Mouse (Mus musculus) heart, postnatal 0 days (tissue): Measurements from ENCODE around the gene Ric8b. TPM values are rescaled to one million over a fixed set of nuclear protein-coding genes. Genes with fewer than 3 reads are reported as not detected.

Experiments used
- ATAC-seq: fragments of 200-750 bp; cut with Nextera tagmentation; 2 replicates; pipeline ENCODE4 v1.8.0; 2017; ENCODE audit warnings: low read depth, moderate number of reproducible peaks, moderate library complexity; ENCODE audit not compliant: insufficient read depth
- DNase-seq: peaks from one replicate; pipeline ENCODE4 v3.0.0-alpha.2; 2016; ENCODE audit warnings: low spot score
- H3K27ac ChIP-seq: fragments of 300-500 bp; sonication (generic); 2 replicates; pipeline ENCODE4 v1.5.1; 2014; ENCODE audit warnings: low read depth, mild to moderate bottlenecking
- H3K27me3 ChIP-seq: fragments of 300-500 bp; sonication (generic); 2 replicates; pipeline ENCODE4 v1.6.1; 2014; ENCODE audit warnings: low read length, mixed read lengths; ENCODE audit not compliant: control insufficient read depth, insufficient read depth
- H3K36me3 ChIP-seq: fragments of 300-500 bp; sonication (generic); replicated peaks from 2 replicates; pipeline ENCODE4 v1.6.1; 2014; ENCODE audit warnings: low read length, mixed read lengths; ENCODE audit not compliant: control insufficient read depth, insufficient read depth
- H3K4me1 ChIP-seq: fragments of 300-500 bp; sonication (generic); 2 replicates; pipeline ENCODE4 v1.6.1; 2014; ENCODE audit warnings: antibody characterized with exemption; ENCODE audit not compliant: control insufficient read depth, insufficient read depth
- H3K4me2 ChIP-seq: fragments of 300-500 bp; sonication (generic); 2 replicates; pipeline ENCODE4 v1.6.1; 2014; ENCODE audit warnings: low read depth, mild to moderate bottlenecking, low read length, moderate library complexity
- H3K4me3 ChIP-seq: fragments of 300-500 bp; sonication (generic); 2 replicates; pipeline ENCODE4 v1.5.1; 2014; ENCODE audit warnings: low read depth, low read length
- H3K9ac ChIP-seq: fragments of 300-500 bp; sonication (generic); replicated peaks from 2 replicates; pipeline ENCODE4 v1.6.1; 2014; ENCODE audit warnings: low read depth, low read length, mixed read lengths
- H3K9me3 ChIP-seq: fragments of 300-500 bp; sonication (generic); replicated peaks from 2 replicates; pipeline ENCODE4 v1.6.1; 2016; ENCODE audit warnings: low read length; ENCODE audit not compliant: control insufficient read depth
- CTCF ChIP-seq: IDR thresholded peaks from 2 replicates; pipeline ENCODE4 v1.5.1; 2016; ENCODE audit warnings: antibody characterized with exemption, control low read depth, low read depth
- EP300 ChIP-seq: IDR thresholded peaks from 2 replicates; pipeline ENCODE4 v1.6.1; 2016; ENCODE audit warnings: antibody characterized with exemption, low read depth
- WGBS: fragments of 180-500 bp; shearing (Covaris S2); extraction: QIAGEN DNeasy Blood & Tissue Kit; methylation state at CpG from one replicate; pipeline ENCODE4 v1.1.7; 2014; 5-methylcytosine and 5-hydroxymethylcytosine counted together
- polyA plus RNA-seq: library from polyadenylated mRNA; unstranded; fragments of >200 nt; fragmentation: Nextera tagmentation; extraction: Ambion mirVana; gene quantifications from 2 replicates; pipeline ENCODE4 v1.2.1, GENCODE M21; 2015
- total RNA-seq: library from RNA; depleted of rRNA; stranded (reverse); fragments of >200 nt; gene quantifications from 2 replicates; pipeline ENCODE4 v1.2.3, GENCODE M21; 2014; ENCODE audit warnings: low replicate concordance

Ric8b gene
- total and polyA plus RNA-seq, 2 experiments from 2014 or later = 10.5 to 22.7 TPM

- Histone ChIP-seq H3K4me2 (peak overlapping the region; percentile 45), H3K36me3 (peaks cover 27% of the 10 kb centered on the region), H3K4me1 (peaks cover 26% of the 10 kb centered on the region), H3K9me3 (no peaks in the 10 kb centered on the region), H3K27ac (peak overlapping the region; percentile 95), H3K27me3 (no peaks in the 10 kb centered on the region), H3K4me3 (no peak overlapping the region), H3K9ac (no peak overlapping the region)
- TF ChIP-seq CTCF (no peak), EP300 (no peak)
- WGBS = 20% methylated on average over 6 of the region's 6 CpGs
- ATAC-seq (peak; percentile 65), DNase-seq (peak; percentile 55)
Observed at GRCm38 (mm10) chr10:84967645-84968044, 50.2 kb downstream of the Ric8b start.

DNA sequence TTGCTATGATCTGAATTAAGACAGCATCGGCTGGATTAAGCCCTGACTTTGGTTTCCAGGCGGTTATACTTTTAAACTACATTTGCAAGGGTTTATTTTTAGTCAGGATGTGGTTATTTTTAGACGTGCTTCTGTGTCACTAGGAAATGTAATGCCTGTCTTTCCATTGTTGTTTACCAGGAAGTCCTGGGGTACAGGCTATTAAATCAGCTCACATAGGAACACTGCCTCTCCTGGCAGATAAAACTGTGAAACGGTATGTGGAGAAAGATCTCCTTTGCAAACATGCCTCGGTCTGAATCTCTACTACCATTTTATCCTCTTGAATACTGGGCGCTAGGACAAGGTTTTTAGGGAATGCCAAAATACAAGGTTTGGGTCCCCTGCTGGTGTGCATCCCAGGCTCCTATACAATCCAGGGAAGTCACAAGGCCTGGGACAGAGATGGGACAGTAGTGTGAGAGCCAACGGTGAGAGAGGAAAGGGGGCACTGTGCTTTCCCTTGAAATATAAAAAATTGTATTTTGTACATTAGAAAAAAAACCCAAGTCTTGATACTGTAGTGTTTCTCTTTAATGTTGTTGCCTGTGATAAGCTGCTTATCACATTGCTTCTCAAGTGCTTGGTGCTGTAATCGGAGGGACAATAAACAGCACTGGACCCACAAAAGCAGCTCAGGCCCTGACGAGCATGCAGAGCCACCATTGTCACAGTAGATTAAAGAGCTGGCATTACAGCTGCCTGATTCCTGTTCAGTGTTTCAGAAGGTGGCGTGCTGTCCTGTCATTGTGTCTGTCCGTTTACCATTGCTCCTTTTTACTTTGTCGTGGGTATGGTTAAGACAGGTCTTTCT lies 51.7 kb downstream of the Ric8b start:
- no peaks in the 10 kb centered on the region for H3K27me3 ChIP-seq
- no peak overlapping the region; the same call in 1 of the 2 replicates for H3K4me3 ChIP-seq
- no peaks in the 10 kb centered on the region for H3K9me3 ChIP-seq
- peak; percentile 15; the same call in 1 of the 2 replicates for TF ChIP-seq CTCF
- peak; percentile 32; the same call in 1 of the 2 replicates for TF ChIP-seq EP300
- ATAC-seq = peak; percentile 80
- no peak overlapping the region for H3K9ac ChIP-seq
- 15% methylated on average over 12 of the region's 12 CpGs for WGBS
- peak overlapping the region; percentile 45 for H3K4me2 ChIP-seq
- H3K36me3 ChIP-seq = peaks cover 27% of the 10 kb centered on the region
- H3K4me1 ChIP-seq = peaks cover 26% of the 10 kb centered on the region
- H3K27ac ChIP-seq = peak overlapping the region; percentile 95
- DNase-seq = peak; percentile 95

GRCm38 (mm10) chr10:84975264-84975663 lies 57.8 kb downstream of the Ric8b start:
- ATAC-seq = no peak
- WGBS = 82% methylated on average over 4 of the region's 4 CpGs
- Histone ChIP-seq H3K4me2 (no peak overlapping the region), H3K27ac (no peak overlapping the region), H3K4me1 (no peaks in the 10 kb centered on the region; the same call in 1 of the 2 replicates), H3K36me3 (peaks cover 36% of the 10 kb centered on the region), H3K4me3 (no peak overlapping the region), H3K27me3 (no peaks in the 10 kb centered on the region), H3K9me3 (no peaks in the 10 kb centered on the region), H3K9ac (no peak overlapping the region)
- TF ChIP-seq EP300 (no peak), CTCF (no peak)
- no peak for DNase-seq

- Histone ChIP-seq H3K9me3 (no peaks in the 10 kb centered on the region), H3K27ac (no peak overlapping the region; the same call in 1 of the 2 replicates), H3K4me3 (no peak overlapping the region), H3K9ac (no peak overlapping the region), H3K4me1 (no peaks in the 10 kb centered on the region; the same call in 1 of the 2 replicates), H3K36me3 (peaks cover 33% of the 10 kb centered on the region), H3K4me2 (no peak overlapping the region), H3K27me3 (no peaks in the 10 kb centered on the region)
- no peak for TF ChIP-seq CTCF
- TF ChIP-seq EP300 = no peak
- DNase-seq (peak; percentile 60), ATAC-seq (peak; percentile 68)
- 49% methylated on average over 8 of the region's 8 CpGs for WGBS
Observed at GRCm38 (mm10) chr10:84976588-84977351, 59.4 kb downstream of the Ric8b start.

- no peaks in the 10 kb centered on the region for H3K27me3 ChIP-seq
- TF ChIP-seq EP300 = no peak
- TF ChIP-seq CTCF = no peak
- no peaks in the 10 kb centered on the region; the same call in 1 of the 2 replicates for H3K4me1 ChIP-seq
- no peak overlapping the region for H3K27ac ChIP-seq
- H3K4me2 ChIP-seq = no peak overlapping the region
- H3K9ac ChIP-seq = no peak overlapping the region
- no peaks in the 10 kb centered on the region for H3K9me3 ChIP-seq
- H3K36me3 ChIP-seq = peaks cover 40% of the 10 kb centered on the region
- no peak for ATAC-seq
- no peak for DNase-seq
- no peak overlapping the region for H3K4me3 ChIP-seq
- 92% methylated on average over 5 of the region's 5 CpGs for WGBS
Observed at GRCm38 (mm10) chr10:84980291-84980690, 62.9 kb downstream of the Ric8b start.
